Mouse (Mus musculus) left cerebral cortex, postnatal 4 days (tissue): ENCODE results near the gene Hsd11b2. TPM values are rescaled to one million over a fixed set of nuclear protein-coding genes. Genes with fewer than 3 reads are reported as not detected.

ENCODE experiments used
- DNase-seq: peaks from one replicate; pipeline ENCODE4 v3.0.0-alpha.2; 2022
- intact Hi-C: fragments of 180-260 bp; cut with DNase I; formaldehyde crosslinking; loops from one replicate; pipeline ENCODE4 v1.15.1; 2025
- total RNA-seq, 2 experiments: library from RNA; stranded (reverse); gene quantifications; 2 replicates each; pipeline ENCODE4 v1.2.3; 2021

The Hsd11b2 gene
- total RNA-seq, 2 experiments from 2014 or later: not detected

- intact Hi-C loops: no loop called here
- peak; percentile 68 for DNase-seq
Measured at GRCm38 (mm10) chr8:105483212-105484029, 35.1 kb upstream of the Hsd11b2 start.

- intact Hi-C loops: no loop called here
- no peak for DNase-seq
Measured at GRCm38 (mm10) chr8:105484030-105484368, 34.6 kb upstream of the Hsd11b2 start.

- intact Hi-C loops: no loop called here
- DNase-seq: peak; percentile 80
Measured at GRCm38 (mm10) chr8:105484392-105484791, 34.2 kb upstream of the Hsd11b2 start.

- no peak for DNase-seq
- intact Hi-C loops: no loop called here
Measured at GRCm38 (mm10) chr8:105488082-105488481, 30.5 kb upstream of the Hsd11b2 start.

- DNase-seq: no peak
- intact Hi-C loops: no loop called here
Measured at GRCm38 (mm10) chr8:105489281-105489680, 29.3 kb upstream of the Hsd11b2 start.

GRCm38 (mm10) chr8:105493495-105493894 lies 25.1 kb upstream of the Hsd11b2 start:
- DNase-seq: no peak
- intact Hi-C loops: no loop called here

- no peak for DNase-seq
- intact Hi-C loops: no loop called here
Measured at GRCm38 (mm10) chr8:105494566-105494965, 24.0 kb upstream of the Hsd11b2 start.

- intact Hi-C loops: no loop called here
- DNase-seq: no peak
Measured at GRCm38 (mm10) chr8:105495350-105496302, 22.9 kb upstream of the Hsd11b2 start.

GRCm38 (mm10) chr8:105496439-105497180 lies 21.9 kb upstream of the Hsd11b2 start, which contains the start of gene Zdhhc1:
Gene Zdhhc1 (minus strand): TSS chr8:105496902.
- intact Hi-C loops: no loop called here
- DNase-seq: peak; percentile 93

GRCm38 (mm10) chr8:105499787-105500186 lies 18.8 kb upstream of the Hsd11b2 start:
- intact Hi-C loops: no loop called here
- DNase-seq: no peak

- intact Hi-C loops: no loop called here
- no peak for DNase-seq
Measured at GRCm38 (mm10) chr8:105504617-105505016, 13.9 kb upstream of the Hsd11b2 start.

GRCm38 (mm10) chr8:105506977-105507376 lies 11.6 kb upstream of the Hsd11b2 start:
- intact Hi-C loops: no loop called here
- no peak for DNase-seq

- intact Hi-C loops: no loop called here
- DNase-seq: no peak
Measured at GRCm38 (mm10) chr8:105508758-105509157, 9.8 kb upstream of the Hsd11b2 start.

GRCm38 (mm10) chr8:105509997-105510735 lies 8.4 kb upstream of the Hsd11b2 start:
- DNase-seq: no peak
- intact Hi-C loops: no loop called here

GRCm38 (mm10) chr8:105514194-105514593 lies 4.4 kb upstream of the Hsd11b2 start:
- no peak for DNase-seq

GRCm38 (mm10) chr8:105514656-105515055 lies 3.9 kb upstream of the Hsd11b2 start:
- intact Hi-C loops: no loop called here
- no peak for DNase-seq

More at GRCm38 (mm10) chr8:105514194-105514593, 4.4 kb upstream of the Hsd11b2 start:
- intact Hi-C loops: no loop called here

GRCm38 (mm10) chr8:105516018-105516645 lies 2.4 kb upstream of the Hsd11b2 start:
- intact Hi-C loops: no loop called here
- DNase-seq: peak; percentile 86

- intact Hi-C loops: no loop called here
- DNase-seq: no peak
Measured at GRCm38 (mm10) chr8:105517346-105517745, 1.2 kb upstream of the Hsd11b2 start.

GRCm38 (mm10) chr8:105519591-105519990 lies 1.0 kb downstream of the Hsd11b2 start:
- intact Hi-C loops: no loop called here
- DNase-seq: peak; percentile 39

GRCm38 (mm10) chr8:105520521-105520920 lies 2.0 kb downstream of the Hsd11b2 start:
- intact Hi-C loops: no loop called here
- no peak for DNase-seq
